Mouse (Mus musculus) megakaryocyte, embryonic 14.5 days (primary cell): ENCODE measurements around the gene Lmtk2.

Source experiments
- FLI1 ChIP-seq: IDR thresholded peaks from 2 replicates; pipeline ENCODE4 v1.6.1; 2012; ENCODE audit warnings: low read length, inconsistent platforms, mixed read lengths
- GATA1 ChIP-seq: IDR thresholded peaks from 3 replicates; pipeline ENCODE4 v1.6.1; 2012; ENCODE audit warnings: mixed read lengths, low read length, inconsistent platforms, borderline replicate concordance

- TF ChIP-seq GATA1, result no peak
- no peak for TF ChIP-seq FLI1
These were observed at the start of gene Lmtk2 for GRCm38 (mm10) chr5:144100149-144100935.
